Mouse (Mus musculus) cerebellum, adult 8-10 months (tissue): ENCODE measurements around the gene Tmem115.

Source experiments
- DNase-seq: peaks from one replicate; pipeline ENCODE4 v3.0.0; 2022

Tmem115 gene

GRCm38 (mm10) chr9:107522400-107522711 is 11.4 kb upstream of the Tmem115 start:
- DNase-seq = no peak

- no peak for DNase-seq
These were observed 7.3 kb upstream of the Tmem115 start for GRCm38 (mm10) chr9:107526198-107527026.

- no peak for DNase-seq
These were observed 860 bp downstream of the Tmem115 start for GRCm38 (mm10) chr9:107534408-107535202.

- DNase-seq = no peak
These were observed 4.5 kb downstream of the Tmem115 start for GRCm38 (mm10) chr9:107538231-107538630.

GRCm38 (mm10) chr9:107538711-107539110 is 5.0 kb downstream of the Tmem115 start:
- DNase-seq = no peak

- peak; percentile 32 for DNase-seq
These were observed 6.2 kb downstream of the Tmem115 start for GRCm38 (mm10) chr9:107539940-107540339.

- peak; percentile 18 for DNase-seq
These were observed 6.7 kb downstream of the Tmem115 start for GRCm38 (mm10) chr9:107540420-107540819.

GRCm38 (mm10) chr9:107541005-107541404 is 7.3 kb downstream of the Tmem115 start:
- DNase-seq = no peak

- DNase-seq = peak; percentile 94
These were observed 8.0 kb downstream of the Tmem115 start, which contains the start of the genes Cyb561d2 and Nprl2 for GRCm38 (mm10) chr9:107541474-107542351. Gene Cyb561d2, minus strand, starts transcription at chr9:107542193. Gene Nprl2, plus strand, starts transcription at chr9:107542226.

- DNase-seq = no peak
These were observed 8.6 kb downstream of the Tmem115 start for GRCm38 (mm10) chr9:107542352-107542686.

GRCm38 (mm10) chr9:107542721-107543120 is 9.0 kb downstream of the Tmem115 start:
- peak; percentile 27 for DNase-seq

- peak; percentile 23 for DNase-seq
These were observed 9.6 kb downstream of the Tmem115 start for GRCm38 (mm10) chr9:107543299-107543698.

GRCm38 (mm10) chr9:107544196-107544700 is 10.5 kb downstream of the Tmem115 start:
- peak; percentile 31 for DNase-seq

- no peak for DNase-seq
These were observed 11.0 kb downstream of the Tmem115 start for GRCm38 (mm10) chr9:107544729-107545128.

- no peak for DNase-seq
These were observed 11.5 kb downstream of the Tmem115 start for GRCm38 (mm10) chr9:107545199-107545598.

- DNase-seq = peak; percentile 79
These were observed 11.9 kb downstream of the Tmem115 start for GRCm38 (mm10) chr9:107545602-107546001.

- no peak for DNase-seq
These were observed 13.3 kb downstream of the Tmem115 start, which contains the start of gene Zmynd10 for GRCm38 (mm10) chr9:107547026-107547425. Gene Zmynd10, plus strand, starts transcription at chr9:107547298.

- DNase-seq = no peak
These were observed 14.2 kb downstream of the Tmem115 start for GRCm38 (mm10) chr9:107547957-107548356.

- DNase-seq = no peak
These were observed 15.1 kb downstream of the Tmem115 start for GRCm38 (mm10) chr9:107548820-107549219.

- no peak for DNase-seq
These were observed 15.7 kb downstream of the Tmem115 start for GRCm38 (mm10) chr9:107549297-107550074.

GRCm38 (mm10) chr9:107550491-107551116 is 16.9 kb downstream of the Tmem115 start:
- no peak for DNase-seq
